Mouse (Mus musculus) G1E (cell line): ENCODE results near the gene Cbr4. TPM values are rescaled to one million over a fixed set of nuclear protein-coding genes. Genes with fewer than 3 reads are reported as not detected.
A peak's percentile ranks its signal among the peaks of the same experiment; 100 is the strongest.

ENCODE experiments used
- ATAC-seq: 2 replicates; pipeline ENCODE4 v1.8.0; 2016; ENCODE audit warnings: mild to moderate bottlenecking; ENCODE audit not compliant: insufficient number of reproducible peaks, poor library complexity, low FRiP score, severe bottlenecking; ENCODE audit errors: extremely low read depth
- DNase-seq: peaks from one replicate; pipeline ENCODE4 v3.0.0; 2012; ENCODE audit warnings: low spot score
- H3K27me3 ChIP-seq: 2 replicates; pipeline ENCODE4 v1.6.1; 2012; ENCODE audit warnings: mild to moderate bottlenecking, low read length, inconsistent platforms; ENCODE audit not compliant: insufficient read depth
- H3K36me3 ChIP-seq: replicated peaks from 2 replicates; pipeline ENCODE3; 2012; ENCODE audit warnings: mild to moderate bottlenecking, inconsistent platforms
- H3K4me1 ChIP-seq: 2 replicates; pipeline ENCODE4 v1.6.1; 2012; ENCODE audit warnings: low read depth, low read length, inconsistent platforms, mixed read lengths; ENCODE audit not compliant: insufficient read depth
- H3K4me3 ChIP-seq: 2 replicates; pipeline ENCODE4 v1.5.1; 2012; ENCODE audit warnings: low read depth, mild to moderate bottlenecking, inconsistent platforms, low read length, moderate library complexity, mixed read lengths
- H3K9me3 ChIP-seq: replicated peaks from 2 replicates; pipeline ENCODE4 v1.6.1; 2012; ENCODE audit warnings: inconsistent platforms
- CTCF ChIP-seq: IDR thresholded peaks from 2 replicates; pipeline ENCODE4 v1.5.1; 2012; ENCODE audit warnings: low read depth, low read length, inconsistent platforms, mixed read lengths
- GATA1 ChIP-seq: IDR thresholded peaks from 2 replicates; pipeline ENCODE4 v1.6.1; 2012; ENCODE audit warnings: borderline replicate concordance, low read length, inconsistent platforms, mixed read lengths
- GATA2 ChIP-seq: IDR thresholded peaks from 2 replicates; pipeline ENCODE4 v1.6.1; 2012; ENCODE audit warnings: low read depth, low read length, inconsistent platforms, borderline replicate concordance
- POLR2AphosphoS5 ChIP-seq: IDR thresholded peaks from 2 replicates; pipeline ENCODE4 v1.6.1; 2012; ENCODE audit warnings: low read depth, low read length, inconsistent platforms; ENCODE audit not compliant: insufficient replicate concordance
- TAL1 ChIP-seq: conservative IDR thresholded peaks from 2 replicates; pipeline ENCODE4 v1.6.1; 2012; ENCODE audit warnings: low read depth, low read length, inconsistent platforms, mixed read lengths
- polyA plus RNA-seq: library from polyadenylated mRNA; stranded (reverse); fragments of >175 nt; gene quantifications from 2 replicates; pipeline ENCODE4 v1.2.3, GENCODE M21; 2012
- total RNA-seq, 2 experiments: library from RNA; stranded (forward) in 1 of 2; stranded (reverse) in 1 of 2; fragments of 200-1000 nt in 1 of 2; fragments of >200 nt in 1 of 2; fragmentation: Nextera tagmentation in 1 of 2; gene quantifications; 2 replicates each; pipeline ENCODE4 v1.2.3; 2014 to 2017

Cbr4 gene
- total and polyA plus RNA-seq, 3 experiments: 1.7 to 84.7 (median 44.2) TPM

DNA sequence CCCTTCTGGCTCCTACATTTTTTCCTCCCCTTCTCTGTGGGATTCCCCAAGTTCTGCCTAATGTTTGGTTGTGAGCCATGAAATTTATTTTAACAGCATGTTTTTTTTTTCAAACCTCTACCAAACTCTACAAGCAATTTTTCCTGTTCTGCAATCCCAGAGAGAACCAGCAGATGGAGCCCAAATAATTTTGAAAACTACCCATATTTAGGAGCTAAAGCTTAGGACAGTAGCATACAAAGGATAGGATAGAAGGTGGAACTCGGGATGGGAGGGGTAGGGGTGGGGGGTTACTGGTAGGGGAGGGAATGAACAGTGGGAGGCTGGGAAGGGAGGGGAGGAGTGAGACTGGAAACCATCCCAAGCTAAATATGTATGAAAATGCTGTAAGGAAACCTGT, 34.6 kb downstream of the Cbr4 start:
- no peak for ATAC-seq

DNA sequence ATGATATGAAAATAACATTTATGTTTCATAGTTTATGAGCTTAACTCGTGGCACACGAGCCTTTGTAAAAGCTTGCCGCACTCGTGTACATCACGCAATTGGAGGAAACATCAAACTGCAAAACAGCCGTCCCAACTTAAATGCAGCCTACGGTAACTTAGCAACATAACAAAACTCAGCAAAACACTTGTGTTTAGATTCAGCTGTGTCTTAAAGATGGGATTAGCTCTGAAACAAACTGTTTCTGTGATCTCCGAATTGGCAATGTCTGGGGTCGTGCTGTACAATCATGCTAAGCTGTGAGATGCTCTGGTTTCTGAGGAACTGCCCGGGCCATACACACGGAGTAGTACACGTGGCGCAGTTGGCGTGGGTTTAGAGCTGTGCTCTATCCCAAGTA, 39.5 kb downstream of the Cbr4 start:
- peaks cover 7% of the 10 kb centered on the region for H3K27me3 ChIP-seq
- H3K4me1 ChIP-seq: peaks cover 15% of the 10 kb centered on the region
- DNase-seq (no peak), ATAC-seq (no peak)
- H3K4me3 ChIP-seq: no peak overlapping the region
- H3K9me3 ChIP-seq: no peaks in the 10 kb centered on the region
- no peaks in the 10 kb centered on the region for H3K36me3 ChIP-seq
- TF ChIP-seq GATA2: no peak
- no peak for TF ChIP-seq GATA1
- no peak for TF ChIP-seq TAL1
- TF ChIP-seq POLR2AphosphoS5: no peak
- TF ChIP-seq CTCF: no peak

More for the DNA sequence above, 34.6 kb downstream of the Cbr4 start:
- peaks cover 9% of the 10 kb centered on the region for H3K27me3 ChIP-seq
- H3K9me3 ChIP-seq: no peaks in the 10 kb centered on the region
- peaks cover 12% of the 10 kb centered on the region for H3K4me1 ChIP-seq
- TF ChIP-seq TAL1 (no peak), GATA2 (no peak), CTCF (0 out of 2 replicates have a peak, but pooled peaks have one; percentile 16)
- H3K36me3 ChIP-seq: no peaks in the 10 kb centered on the region
- peak; percentile 13 for DNase-seq
- H3K4me3 ChIP-seq: no peak overlapping the region

DNA sequence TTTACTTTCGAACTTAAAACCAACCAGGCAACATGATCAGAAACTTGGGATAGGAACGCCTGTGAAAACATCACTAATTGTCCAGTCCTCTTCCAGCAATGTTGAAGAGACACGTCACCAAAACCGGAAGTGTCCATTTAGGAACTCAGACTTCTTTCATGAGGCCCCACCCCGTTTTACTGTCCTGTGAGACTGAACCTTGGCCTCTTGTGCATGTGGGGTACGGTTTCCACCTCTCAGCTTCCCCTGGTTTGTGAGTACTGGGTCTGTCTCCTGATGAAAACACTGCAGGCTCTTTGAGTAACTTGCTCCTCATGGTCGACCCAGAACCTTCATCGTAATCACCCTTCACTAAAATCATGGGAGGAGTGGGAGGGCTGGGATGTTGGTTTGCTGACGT, 40.7 kb downstream of the Cbr4 start:
- no peak overlapping the region for H3K4me3 ChIP-seq
- no peaks in the 10 kb centered on the region for H3K36me3 ChIP-seq
- no peak for TF ChIP-seq POLR2AphosphoS5
- no peak for TF ChIP-seq TAL1
- no peak for TF ChIP-seq CTCF
- no peak for TF ChIP-seq GATA1
- no peak for TF ChIP-seq GATA2
- H3K27me3 ChIP-seq: peaks cover 9% of the 10 kb centered on the region
- no peaks in the 10 kb centered on the region for H3K9me3 ChIP-seq
- DNase-seq (no peak), ATAC-seq (no peak)
- H3K4me1 ChIP-seq: peaks cover 15% of the 10 kb centered on the region

DNA sequence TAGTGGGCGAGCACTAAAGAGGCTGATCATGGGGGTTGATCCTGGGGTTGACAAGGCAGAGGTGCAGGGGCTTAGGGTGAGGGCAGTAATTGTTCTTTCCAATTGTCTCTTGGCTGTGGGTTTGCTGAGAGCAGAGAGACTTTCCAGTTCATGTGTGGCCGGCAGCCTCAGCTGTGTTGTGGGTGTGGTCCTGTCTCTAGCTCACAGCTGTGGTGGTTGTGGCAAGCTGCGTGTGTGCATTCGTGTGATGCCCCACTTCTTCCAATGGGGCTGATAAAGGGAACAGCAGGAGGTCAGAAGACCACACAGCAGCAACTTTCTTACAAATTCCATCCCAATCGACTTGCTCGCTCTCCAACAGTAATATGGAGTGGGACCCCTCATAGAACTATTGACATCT, 41.1 kb downstream of the Cbr4 start:
- DNase-seq: no peak
- H3K4me1 ChIP-seq: peaks cover 18% of the 10 kb centered on the region
- TF ChIP-seq POLR2AphosphoS5 (no peak), GATA2 (no peak), GATA1 (no peak), TAL1 (no peak), CTCF (no peak)
- no peaks in the 10 kb centered on the region for H3K9me3 ChIP-seq
- no peak overlapping the region for H3K4me3 ChIP-seq
- no peaks in the 10 kb centered on the region for H3K36me3 ChIP-seq
- no peak for ATAC-seq
- peaks cover 9% of the 10 kb centered on the region for H3K27me3 ChIP-seq

DNA sequence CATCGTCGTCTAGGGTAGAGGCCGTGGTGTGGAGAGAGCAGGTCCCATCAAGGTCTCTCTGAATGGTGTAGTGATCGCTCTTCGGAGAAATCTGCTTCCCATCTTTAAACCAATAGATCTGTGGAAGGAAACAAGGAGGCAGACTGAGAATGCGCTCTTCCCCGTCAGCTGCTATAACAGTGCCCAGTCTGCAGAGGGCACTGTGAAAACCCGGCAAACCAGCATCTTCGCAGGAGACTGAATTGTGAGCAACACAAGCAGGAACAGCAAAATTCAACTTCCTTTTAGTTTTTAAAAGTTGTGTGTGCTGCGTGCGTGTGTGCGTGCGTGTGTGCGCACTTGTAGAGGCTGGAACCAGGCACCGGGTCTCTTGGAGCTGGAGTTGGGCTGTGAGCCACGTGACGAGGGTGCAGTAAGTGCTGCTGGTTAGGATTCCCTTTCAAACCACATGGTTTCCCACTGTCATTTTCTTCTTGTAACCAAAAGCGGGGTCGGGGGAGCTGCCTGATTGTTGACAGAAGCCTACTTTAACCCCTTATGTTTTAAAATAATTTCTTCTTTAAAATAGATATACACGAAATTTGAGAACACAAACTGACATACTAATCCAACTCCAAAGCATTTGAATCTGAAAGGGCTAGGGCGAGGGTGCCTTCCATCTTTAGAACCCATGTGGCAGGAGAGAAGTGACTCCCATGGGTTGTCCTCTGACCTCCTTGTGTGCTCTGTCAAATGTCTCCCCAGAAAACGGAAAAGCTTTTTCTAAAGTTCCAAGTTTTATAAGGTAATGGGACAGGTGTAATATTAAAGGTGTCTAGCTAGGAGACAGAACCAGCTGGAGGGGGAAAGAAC, 44.6 kb downstream of the Cbr4 start:
- ATAC-seq (no peak), DNase-seq (no peak)
- Histone ChIP-seq H3K36me3 (no peaks in the 10 kb centered on the region), H3K4me1 (peaks cover 18% of the 10 kb centered on the region), H3K4me3 (no peak overlapping the region), H3K9me3 (no peaks in the 10 kb centered on the region), H3K27me3 (peaks cover 14% of the 10 kb centered on the region)
- TF ChIP-seq CTCF (no peak), GATA1 (no peak), TAL1 (no peak), POLR2AphosphoS5 (no peak), GATA2 (no peak)

DNA sequence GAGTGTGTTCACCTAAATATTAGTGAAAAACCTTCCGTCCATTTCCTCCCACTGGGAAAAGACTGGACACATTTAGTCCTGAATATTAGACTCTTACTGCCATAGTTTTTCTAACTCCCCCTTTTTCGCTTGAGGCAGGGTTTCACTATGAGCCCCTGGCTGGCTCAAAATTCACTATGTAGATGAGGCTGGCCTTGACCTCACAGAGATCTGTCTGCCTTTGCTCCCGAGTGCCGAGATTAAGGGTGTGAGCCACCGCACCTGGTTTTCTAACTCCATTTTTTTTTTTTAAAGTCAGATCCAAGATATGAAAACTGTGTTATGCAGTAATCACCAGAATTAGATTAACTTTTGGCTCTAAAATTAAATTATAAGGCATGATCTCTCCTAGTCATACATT, 45.3 kb downstream of the Cbr4 start:
- no peak for DNase-seq
- TF ChIP-seq CTCF (no peak), POLR2AphosphoS5 (no peak), TAL1 (no peak), GATA1 (no peak), GATA2 (no peak)
- no peak overlapping the region for H3K4me3 ChIP-seq
- no peaks in the 10 kb centered on the region for H3K36me3 ChIP-seq
- no peak for ATAC-seq
- no peaks in the 10 kb centered on the region for H3K9me3 ChIP-seq
- peaks cover 18% of the 10 kb centered on the region for H3K4me1 ChIP-seq
- peaks cover 14% of the 10 kb centered on the region for H3K27me3 ChIP-seq
